Mouse (Mus musculus) heart, postnatal 0 days (tissue): ENCODE data around the gene Cfap54. TPM values are rescaled to one million over a fixed set of nuclear protein-coding genes. Genes with fewer than 3 reads are reported as not detected.

Experiments
- ATAC-seq: fragments of 200-750 bp; cut with Nextera tagmentation; 2 replicates; pipeline ENCODE4 v1.8.0; 2017; ENCODE audit warnings: low read depth, moderate number of reproducible peaks, moderate library complexity; ENCODE audit not compliant: insufficient read depth
- DNase-seq: peaks from one replicate; pipeline ENCODE4 v3.0.0-alpha.2; 2016; ENCODE audit warnings: low spot score
- H3K27ac ChIP-seq: fragments of 300-500 bp; sonication (generic); 2 replicates; pipeline ENCODE4 v1.5.1; 2014; ENCODE audit warnings: low read depth, mild to moderate bottlenecking
- H3K27me3 ChIP-seq: fragments of 300-500 bp; sonication (generic); 2 replicates; pipeline ENCODE4 v1.6.1; 2014; ENCODE audit warnings: low read length, mixed read lengths; ENCODE audit not compliant: control insufficient read depth, insufficient read depth
- H3K36me3 ChIP-seq: fragments of 300-500 bp; sonication (generic); replicated peaks from 2 replicates; pipeline ENCODE4 v1.6.1; 2014; ENCODE audit warnings: low read length, mixed read lengths; ENCODE audit not compliant: control insufficient read depth, insufficient read depth
- H3K4me1 ChIP-seq: fragments of 300-500 bp; sonication (generic); 2 replicates; pipeline ENCODE4 v1.6.1; 2014; ENCODE audit warnings: antibody characterized with exemption; ENCODE audit not compliant: control insufficient read depth, insufficient read depth
- H3K4me2 ChIP-seq: fragments of 300-500 bp; sonication (generic); 2 replicates; pipeline ENCODE4 v1.6.1; 2014; ENCODE audit warnings: low read depth, mild to moderate bottlenecking, low read length, moderate library complexity
- H3K4me3 ChIP-seq: fragments of 300-500 bp; sonication (generic); 2 replicates; pipeline ENCODE4 v1.5.1; 2014; ENCODE audit warnings: low read depth, low read length
- H3K9ac ChIP-seq: fragments of 300-500 bp; sonication (generic); replicated peaks from 2 replicates; pipeline ENCODE4 v1.6.1; 2014; ENCODE audit warnings: low read depth, low read length, mixed read lengths
- H3K9me3 ChIP-seq: fragments of 300-500 bp; sonication (generic); replicated peaks from 2 replicates; pipeline ENCODE4 v1.6.1; 2016; ENCODE audit warnings: low read length; ENCODE audit not compliant: control insufficient read depth
- CTCF ChIP-seq: IDR thresholded peaks from 2 replicates; pipeline ENCODE4 v1.5.1; 2016; ENCODE audit warnings: antibody characterized with exemption, control low read depth, low read depth
- EP300 ChIP-seq: IDR thresholded peaks from 2 replicates; pipeline ENCODE4 v1.6.1; 2016; ENCODE audit warnings: antibody characterized with exemption, low read depth
- WGBS: fragments of 180-500 bp; shearing (Covaris S2); extraction: QIAGEN DNeasy Blood & Tissue Kit; methylation state at CpG from one replicate; pipeline ENCODE4 v1.1.7; 2014; 5-methylcytosine and 5-hydroxymethylcytosine counted together
- polyA plus RNA-seq: library from polyadenylated mRNA; unstranded; fragments of >200 nt; fragmentation: Nextera tagmentation; extraction: Ambion mirVana; gene quantifications from 2 replicates; pipeline ENCODE4 v1.2.1, GENCODE M21; 2015
- total RNA-seq: library from RNA; depleted of rRNA; stranded (reverse); fragments of >200 nt; gene quantifications from 2 replicates; pipeline ENCODE4 v1.2.3, GENCODE M21; 2014; ENCODE audit warnings: low replicate concordance

Cfap54 gene
- total and polyA plus RNA-seq, 2 experiments from 2014 or later = 0.22 TPM; not detected in 1

DNA sequence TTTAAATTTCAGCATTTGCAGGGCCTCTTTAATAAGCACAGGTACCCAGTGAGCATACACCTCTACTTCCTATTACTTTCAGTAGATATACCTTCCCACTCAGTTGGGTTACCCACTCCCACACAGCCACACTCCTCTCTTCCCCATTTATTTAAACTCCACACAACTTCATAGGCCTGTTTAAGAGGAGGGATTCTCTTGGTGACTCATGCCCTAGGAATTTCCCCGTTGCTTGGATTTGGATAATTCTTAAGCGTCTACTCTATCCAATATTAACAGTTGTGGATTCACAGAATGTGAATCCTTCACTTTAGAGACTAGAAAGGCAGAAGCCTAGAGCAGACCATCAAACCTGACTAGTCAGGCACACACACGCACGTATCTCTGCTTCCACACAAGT is 259.9 kb downstream of the Cfap54 start:
- H3K27ac ChIP-seq = no peak overlapping the region
- H3K4me1 ChIP-seq = no peaks in the 10 kb centered on the region
- no peak for ATAC-seq
- TF ChIP-seq CTCF (no peak), EP300 (no peak)
- no peaks in the 10 kb centered on the region for H3K27me3 ChIP-seq
- no peaks in the 10 kb centered on the region for H3K36me3 ChIP-seq
- DNase-seq = no peak
- no peak overlapping the region for H3K4me3 ChIP-seq
- H3K4me2 ChIP-seq = no peak overlapping the region
- H3K9me3 ChIP-seq = no peaks in the 10 kb centered on the region
- WGBS = 70% methylated on average over 4 of the region's 4 CpGs
- H3K9ac ChIP-seq = no peak overlapping the region

DNA sequence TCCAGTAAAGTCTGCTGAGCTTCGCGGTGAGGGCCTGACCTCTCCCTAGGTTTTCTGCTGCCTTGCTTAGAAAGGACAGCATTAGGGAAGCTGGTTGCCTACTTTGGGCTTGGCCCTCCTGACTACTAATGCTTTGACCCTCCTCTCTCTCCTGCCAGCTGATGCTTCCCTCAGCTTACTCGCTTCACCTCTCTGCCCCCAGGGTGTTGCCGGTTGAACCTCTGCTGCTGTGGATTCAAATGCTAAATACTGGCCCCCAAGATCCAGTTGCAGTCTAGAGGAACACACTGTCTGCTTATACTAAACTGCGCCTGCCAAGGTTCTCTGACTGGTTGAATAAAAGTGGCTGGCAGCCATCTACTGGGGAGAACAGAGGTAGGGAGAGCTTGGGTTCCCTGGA is 263.2 kb downstream of the Cfap54 start:
- WGBS = 36% methylated on average over 5 of the region's 5 CpGs
- Histone ChIP-seq H3K9me3 (no peaks in the 10 kb centered on the region), H3K36me3 (no peaks in the 10 kb centered on the region), H3K4me2 (no peak overlapping the region), H3K4me3 (no peak overlapping the region), H3K27me3 (no peaks in the 10 kb centered on the region), H3K27ac (no peak overlapping the region), H3K4me1 (no peaks in the 10 kb centered on the region), H3K9ac (no peak overlapping the region)
- DNase-seq (no peak), ATAC-seq (no peak)
- TF ChIP-seq EP300 (no peak), CTCF (no peak)

DNA sequence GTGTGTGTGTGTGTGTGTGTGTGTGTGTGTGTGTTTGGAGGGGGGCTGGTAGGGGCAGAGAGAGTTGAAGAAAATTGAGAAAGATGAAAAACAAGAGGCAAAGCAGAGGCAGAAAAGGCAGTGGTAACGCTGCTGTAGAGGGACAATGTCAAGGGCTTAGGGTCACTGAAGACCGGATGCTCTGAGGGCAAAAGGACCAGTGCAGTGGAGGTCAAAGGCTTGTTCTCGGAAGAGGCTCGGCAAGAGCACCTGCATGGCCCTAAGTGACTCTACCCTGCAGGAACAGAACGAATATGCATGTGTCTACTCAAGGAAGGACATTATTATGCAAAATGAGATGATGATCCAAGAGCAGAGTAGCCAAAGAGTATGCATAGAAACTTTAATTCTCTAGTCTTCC is 264.5 kb downstream of the Cfap54 start:
- TF ChIP-seq CTCF (no peak), EP300 (no peak)
- no peak for DNase-seq
- Histone ChIP-seq H3K9ac (no peak overlapping the region), H3K9me3 (no peaks in the 10 kb centered on the region), H3K27me3 (no peaks in the 10 kb centered on the region), H3K4me2 (no peak overlapping the region), H3K27ac (no peak overlapping the region), H3K4me1 (no peaks in the 10 kb centered on the region), H3K36me3 (no peaks in the 10 kb centered on the region), H3K4me3 (no peak overlapping the region)
- ATAC-seq = no peak
- WGBS = 70% methylated on average over 5 of the region's 5 CpGs

DNA sequence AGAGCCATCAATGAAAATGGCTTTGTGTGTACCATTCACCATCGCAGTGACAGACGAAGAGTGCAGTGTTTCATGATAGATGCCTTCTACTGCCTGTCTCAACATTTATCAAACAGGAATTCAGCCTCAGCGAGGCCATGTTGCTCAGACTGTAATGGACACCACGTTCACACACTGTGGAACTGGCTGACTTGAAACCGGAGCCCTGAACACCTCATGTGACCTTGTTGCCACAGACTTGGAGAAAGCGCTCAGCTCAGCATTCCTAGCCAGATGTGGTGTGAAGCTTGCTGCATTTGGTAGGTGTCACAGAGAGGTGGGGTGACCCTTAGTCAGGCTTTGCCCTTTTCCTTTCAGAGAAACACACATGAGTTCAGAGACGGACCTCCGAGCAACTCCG is 270.5 kb downstream of the Cfap54 start:
- no peak overlapping the region for H3K4me3 ChIP-seq
- DNase-seq = no peak
- no peak overlapping the region for H3K9ac ChIP-seq
- no peak for ATAC-seq
- no peaks in the 10 kb centered on the region; the same call in 1 of the 2 replicates for H3K9me3 ChIP-seq
- H3K27ac ChIP-seq = no peak overlapping the region
- no peaks in the 10 kb centered on the region for H3K27me3 ChIP-seq
- TF ChIP-seq EP300 (no peak), CTCF (no peak)
- no peaks in the 10 kb centered on the region for H3K36me3 ChIP-seq
- no peaks in the 10 kb centered on the region for H3K4me1 ChIP-seq
- H3K4me2 ChIP-seq = no peak overlapping the region
- 78% methylated on average over 9 of the region's 9 CpGs for WGBS

GRCm38 (mm10) chr10:92791908-92792307 is 289.5 kb downstream of the Cfap54 start:
- Histone ChIP-seq H3K9ac (no peak overlapping the region), H3K36me3 (no peaks in the 10 kb centered on the region), H3K4me2 (no peak overlapping the region), H3K4me1 (no peaks in the 10 kb centered on the region), H3K4me3 (no peak overlapping the region), H3K27ac (no peak overlapping the region), H3K27me3 (no peaks in the 10 kb centered on the region), H3K9me3 (no peaks in the 10 kb centered on the region)
- 76% methylated on average over 10 of the region's 10 CpGs for WGBS
- ATAC-seq (no peak), DNase-seq (no peak)
- TF ChIP-seq EP300 = no peak
- no peak for TF ChIP-seq CTCF

- TF ChIP-seq CTCF (no peak), EP300 (no peak)
- Histone ChIP-seq H3K4me2 (no peak overlapping the region), H3K9me3 (no peaks in the 10 kb centered on the region), H3K36me3 (no peaks in the 10 kb centered on the region), H3K9ac (no peak overlapping the region), H3K4me1 (no peaks in the 10 kb centered on the region), H3K4me3 (no peak overlapping the region), H3K27ac (no peak overlapping the region), H3K27me3 (no peaks in the 10 kb centered on the region)
- ATAC-seq (no peak), DNase-seq (no peak)
- WGBS = 54% methylated on average over 9 of the region's 9 CpGs
Observed at GRCm38 (mm10) chr10:92791531-92791900, 289.9 kb downstream of the Cfap54 start.
